Mouse (Mus musculus): ENCODE measurements at regions not wholly inside any gene's neighbourhood (a gene's known extent, or its start where the extent isn't known, plus 50 kb on each side); places are given as distances from the start of the nearest gene placed in this dataset.
A peak's percentile ranks its signal among the peaks of the same experiment; 100 is the strongest.

DNA sequence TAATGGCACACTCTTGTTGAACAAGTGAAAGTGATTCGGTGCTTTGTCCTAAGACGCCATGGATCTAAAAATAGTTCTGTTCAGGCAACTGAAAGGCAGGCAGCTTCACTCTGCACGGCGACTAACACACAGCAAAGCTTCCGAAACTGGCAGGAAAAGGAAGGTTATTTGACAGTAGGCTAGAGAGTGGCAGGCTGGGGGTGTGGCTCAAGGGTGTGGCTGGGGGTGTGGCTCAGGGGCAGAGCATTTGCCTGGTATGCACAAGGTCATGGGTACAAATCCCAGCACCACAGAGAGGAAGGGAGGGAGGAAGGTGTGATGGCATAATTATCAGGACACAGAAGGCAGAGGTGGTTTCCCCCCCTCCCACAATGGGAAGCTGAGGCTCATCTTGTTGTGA is 310.8 kb upstream of the Tbx3 start:
- WGBS = 10% methylated on average over 5 of the region's 5 CpGs
- Histone ChIP-seq H3K27me3 (ENCODE audit: control insufficient read depth, insufficient read depth, low read length) (no peaks in the 10 kb centered on the region), H3K9me3 (replicated peaks; ENCODE audit: control insufficient read depth, low read length) (no peaks in the 10 kb centered on the region), H3K36me3 (ENCODE audit: control insufficient read depth, insufficient read depth) (no peaks in the 10 kb centered on the region), H3K4me2 (ENCODE audit: low read depth, low read length) (peak overlapping the region; percentile 38; the same call in 1 of the 2 replicates), H3K4me3 (ENCODE audit: low read length) (no peak overlapping the region), H3K27ac (ENCODE audit: low read length) (no peak overlapping the region), H3K4me1 (ENCODE audit: control insufficient read depth, insufficient read depth, low read length) (no peaks in the 10 kb centered on the region; the same call in 1 of the 2 replicates), H3K9ac (ENCODE audit: low read length) (no peak overlapping the region)
- ATAC-seq (replicated peaks; ENCODE audit: extremely low read depth, insufficient read depth, low FRiP score) = no peak; the same call in 1 of the 2 replicates

DNA sequence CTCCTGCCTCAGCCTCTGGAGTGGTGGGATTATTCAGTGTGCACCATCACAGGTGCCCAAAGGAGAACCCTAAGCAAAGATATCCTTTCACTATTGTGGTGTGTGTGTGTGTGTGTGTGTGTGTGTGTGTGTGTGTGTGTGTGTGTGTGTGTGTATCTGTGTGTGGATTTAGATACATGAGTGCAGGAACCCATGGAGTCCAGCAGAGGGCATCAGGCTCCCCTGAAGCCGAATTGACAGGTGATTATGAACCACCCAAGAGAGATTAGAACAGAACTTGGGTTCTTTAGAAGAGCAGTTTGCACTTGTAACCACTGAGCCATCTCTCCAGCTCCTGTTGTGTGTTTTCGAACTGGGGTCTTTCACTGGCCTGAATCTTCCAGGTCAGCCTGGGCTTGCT is 310.1 kb upstream of the Tbx3 start:
- Histone ChIP-seq H3K27ac (ENCODE audit: low read length) (no peak overlapping the region), H3K27me3 (ENCODE audit: control insufficient read depth, insufficient read depth, low read length) (no peaks in the 10 kb centered on the region), H3K4me1 (ENCODE audit: control insufficient read depth, insufficient read depth, low read length) (no peaks in the 10 kb centered on the region; the same call in 1 of the 2 replicates), H3K9ac (ENCODE audit: low read length) (no peak overlapping the region), H3K36me3 (ENCODE audit: control insufficient read depth, insufficient read depth) (no peaks in the 10 kb centered on the region), H3K4me2 (ENCODE audit: low read depth, low read length) (no peak overlapping the region), H3K4me3 (ENCODE audit: low read length) (no peak overlapping the region), H3K9me3 (replicated peaks; ENCODE audit: control insufficient read depth, low read length) (no peaks in the 10 kb centered on the region)
- ATAC-seq (replicated peaks; ENCODE audit: extremely low read depth, insufficient read depth, low FRiP score) = no peak
- WGBS = 91% methylated on average over 2 of the region's 2 CpGs

- Histone ChIP-seq H3K4me3 (ENCODE audit: low read length) (no peak overlapping the region), H3K9ac (ENCODE audit: low read length) (no peak overlapping the region), H3K4me2 (ENCODE audit: low read depth, low read length) (no peak overlapping the region), H3K36me3 (ENCODE audit: control insufficient read depth, insufficient read depth) (no peaks in the 10 kb centered on the region), H3K4me1 (ENCODE audit: control insufficient read depth, insufficient read depth, low read length) (no peaks in the 10 kb centered on the region; the same call in 1 of the 2 replicates), H3K27ac (ENCODE audit: low read length) (no peak overlapping the region), H3K9me3 (replicated peaks; ENCODE audit: control insufficient read depth, low read length) (no peaks in the 10 kb centered on the region), H3K27me3 (ENCODE audit: control insufficient read depth, insufficient read depth, low read length) (no peaks in the 10 kb centered on the region)
- 63% methylated on average over 6 of the region's 6 CpGs for WGBS
- ATAC-seq (replicated peaks; ENCODE audit: extremely low read depth, insufficient read depth, low FRiP score) = no peak
Measured at GRCm38 (mm10) chr5:119361406-119362044, 308.9 kb upstream of the Tbx3 start.

DNA sequence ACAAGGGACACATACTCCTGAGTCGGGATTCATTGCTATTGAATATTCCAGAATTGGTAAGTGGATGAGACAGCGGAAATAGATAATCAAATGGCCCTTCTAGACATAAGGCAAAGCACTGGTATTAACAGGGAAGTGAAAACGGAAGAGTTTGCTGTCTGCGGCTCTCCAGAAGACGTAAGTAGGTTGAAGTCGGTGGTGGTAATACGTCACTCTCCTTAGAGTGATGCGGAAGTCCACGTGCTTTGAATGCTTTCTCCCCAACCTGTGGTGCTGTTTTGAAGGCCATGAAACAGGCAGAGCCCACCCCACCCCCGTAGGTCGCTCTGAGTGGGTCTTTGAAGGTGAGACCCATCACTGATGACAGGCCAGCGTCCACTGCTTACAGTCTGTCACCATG is 308.0 kb upstream of the Tbx3 start:
- Histone ChIP-seq H3K36me3 (ENCODE audit: control insufficient read depth, insufficient read depth) (no peaks in the 10 kb centered on the region), H3K27me3 (ENCODE audit: control insufficient read depth, insufficient read depth, low read length) (no peaks in the 10 kb centered on the region)

DNA sequence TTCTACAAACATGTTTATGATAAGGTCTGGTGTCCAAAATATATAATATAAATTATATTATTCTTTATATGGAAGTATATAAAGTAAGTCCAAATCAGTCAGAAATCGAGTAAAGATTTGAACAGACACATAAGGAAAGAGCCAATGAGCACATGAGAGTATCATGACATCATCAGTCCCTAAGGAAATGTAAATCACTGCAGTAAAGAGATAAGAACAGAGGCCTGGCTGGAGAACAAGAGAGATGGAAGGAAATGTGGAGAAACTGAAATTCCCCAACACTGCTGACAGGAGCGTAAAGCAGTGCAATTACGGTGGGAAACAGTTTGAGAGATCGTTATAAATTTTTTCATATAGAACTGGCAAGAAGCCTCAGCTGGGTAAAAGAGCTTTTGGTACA is 306.2 kb upstream of the Tbx3 start:
- no peak overlapping the region for H3K27ac ChIP-seq (ENCODE audit: low read length)
- 39% methylated on average over 4 of the region's 4 CpGs for WGBS
- ATAC-seq (replicated peaks; ENCODE audit: extremely low read depth, insufficient read depth, low FRiP score) = no peak; the same call in 1 of the 2 replicates
- H3K4me1 ChIP-seq (ENCODE audit: control insufficient read depth, insufficient read depth, low read length) = no peaks in the 10 kb centered on the region; the same call in 1 of the 2 replicates
- no peak overlapping the region for H3K4me3 ChIP-seq (ENCODE audit: low read length)
- no peak overlapping the region for H3K9ac ChIP-seq (ENCODE audit: low read length)
- H3K27me3 ChIP-seq (ENCODE audit: control insufficient read depth, insufficient read depth, low read length) = 0 out of 2 replicates have a peak, but pooled peaks cover 3% of the 10 kb centered on the region
- H3K9me3 ChIP-seq (replicated peaks; ENCODE audit: control insufficient read depth, low read length) = no peaks in the 10 kb centered on the region
- no peak overlapping the region for H3K4me2 ChIP-seq (ENCODE audit: low read depth, low read length)
- no peaks in the 10 kb centered on the region for H3K36me3 ChIP-seq (ENCODE audit: control insufficient read depth, insufficient read depth)

More for the DNA sequence above, 308.0 kb upstream of the Tbx3 start:
- Histone ChIP-seq H3K27ac (ENCODE audit: low read length) (no peak overlapping the region), H3K4me1 (ENCODE audit: control insufficient read depth, insufficient read depth, low read length) (no peaks in the 10 kb centered on the region; the same call in 1 of the 2 replicates), H3K9ac (ENCODE audit: low read length) (no peak overlapping the region), H3K9me3 (replicated peaks; ENCODE audit: control insufficient read depth, low read length) (no peaks in the 10 kb centered on the region), H3K4me2 (ENCODE audit: low read depth, low read length) (no peak overlapping the region), H3K4me3 (ENCODE audit: low read length) (no peak overlapping the region)
- ATAC-seq (replicated peaks; ENCODE audit: extremely low read depth, insufficient read depth, low FRiP score) = no peak
- 66% methylated on average over 12 of the region's 12 CpGs for WGBS

DNA sequence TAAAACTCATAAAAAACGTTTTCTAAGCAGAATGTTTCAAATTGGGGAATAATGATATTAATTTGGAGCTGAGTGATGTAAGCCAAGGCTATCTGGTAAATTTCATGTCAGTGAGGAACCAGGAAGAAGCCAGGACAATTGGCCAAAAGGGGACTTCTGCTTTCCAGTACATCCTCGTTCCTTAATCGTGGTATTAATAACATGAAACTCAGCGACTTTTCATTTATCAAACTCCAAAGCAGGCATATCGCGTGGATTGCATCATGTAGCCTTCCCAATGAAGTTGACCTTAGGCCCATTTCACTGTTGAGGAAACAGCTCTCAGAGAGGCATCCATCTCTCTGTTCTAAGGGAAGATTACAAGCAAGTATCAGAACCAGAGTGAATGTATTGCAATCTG is 305.3 kb upstream of the Tbx3 start:
- 69% methylated on average over 6 of the region's 6 CpGs for WGBS
- H3K4me1 ChIP-seq (ENCODE audit: control insufficient read depth, insufficient read depth, low read length) = no peaks in the 10 kb centered on the region
- no peak overlapping the region for H3K4me2 ChIP-seq (ENCODE audit: low read depth, low read length)
- no peaks in the 10 kb centered on the region for H3K9me3 ChIP-seq (replicated peaks; ENCODE audit: control insufficient read depth, low read length)
- ATAC-seq (replicated peaks; ENCODE audit: extremely low read depth, insufficient read depth, low FRiP score) = no peak
- H3K27me3 ChIP-seq (ENCODE audit: control insufficient read depth, insufficient read depth, low read length) = 0 out of 2 replicates have a peak, but pooled peaks cover 3% of the 10 kb centered on the region
- H3K27ac ChIP-seq (ENCODE audit: low read length) = no peak overlapping the region
- no peak overlapping the region for H3K9ac ChIP-seq (ENCODE audit: low read length)
- H3K36me3 ChIP-seq (ENCODE audit: control insufficient read depth, insufficient read depth) = no peaks in the 10 kb centered on the region
- no peak overlapping the region for H3K4me3 ChIP-seq (ENCODE audit: low read length)

GRCm38 (mm10) chr5:119366296-119366695 is 304.2 kb upstream of the Tbx3 start:
- no peaks in the 10 kb centered on the region for H3K4me1 ChIP-seq (ENCODE audit: control insufficient read depth, insufficient read depth, low read length)
- H3K4me2 ChIP-seq (ENCODE audit: low read depth, low read length) = no peak overlapping the region
- H3K9ac ChIP-seq (ENCODE audit: low read length) = no peak overlapping the region
- 27% methylated on average over 5 of the region's 5 CpGs for WGBS
- H3K36me3 ChIP-seq (ENCODE audit: control insufficient read depth, insufficient read depth) = no peaks in the 10 kb centered on the region
- no peak for ATAC-seq (replicated peaks; ENCODE audit: extremely low read depth, insufficient read depth, low FRiP score)
- H3K4me3 ChIP-seq (ENCODE audit: low read length) = no peak overlapping the region
- H3K9me3 ChIP-seq (replicated peaks; ENCODE audit: control insufficient read depth, low read length) = no peaks in the 10 kb centered on the region
- H3K27me3 ChIP-seq (ENCODE audit: control insufficient read depth, insufficient read depth, low read length) = peaks cover 3% of the 10 kb centered on the region; the same call in 1 of the 2 replicates
- no peak overlapping the region for H3K27ac ChIP-seq (ENCODE audit: low read length)

DNA sequence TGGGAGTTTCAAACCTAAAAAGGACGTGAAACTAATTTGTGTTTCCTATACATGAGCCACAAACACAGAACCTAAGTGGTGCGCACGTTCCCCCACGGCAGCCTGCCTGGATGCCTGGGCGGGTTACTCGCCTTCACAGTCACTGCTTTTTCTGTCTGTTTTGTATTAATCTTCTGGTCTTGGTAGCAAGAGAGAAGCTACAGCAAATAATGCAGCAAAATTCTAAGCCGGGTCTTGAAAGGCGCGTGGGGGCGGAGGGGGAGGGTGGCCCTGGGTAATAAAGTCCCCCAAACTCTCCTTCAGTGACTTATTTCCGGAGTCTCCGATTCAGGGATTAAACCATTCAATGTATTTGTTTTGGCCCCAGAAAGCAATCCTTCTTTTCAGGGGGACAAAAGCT is 300.0 kb upstream of the Tbx3 start:
- no peak overlapping the region for H3K9ac ChIP-seq (ENCODE audit: low read length)
- H3K4me2 ChIP-seq (ENCODE audit: low read depth, low read length) = no peak overlapping the region; the same call in 1 of the 2 replicates
- no peak overlapping the region for H3K27ac ChIP-seq (ENCODE audit: low read length)
- peaks cover 3% of the 10 kb centered on the region; the same call in 1 of the 2 replicates for H3K27me3 ChIP-seq (ENCODE audit: control insufficient read depth, insufficient read depth, low read length)
- 75% methylated on average over 12 of the region's 12 CpGs for WGBS
- no peaks in the 10 kb centered on the region for H3K4me1 ChIP-seq (ENCODE audit: control insufficient read depth, insufficient read depth, low read length)
- H3K9me3 ChIP-seq (replicated peaks; ENCODE audit: control insufficient read depth, low read length) = no peaks in the 10 kb centered on the region
- H3K4me3 ChIP-seq (ENCODE audit: low read length) = no peak overlapping the region
- ATAC-seq (replicated peaks; ENCODE audit: extremely low read depth, insufficient read depth, low FRiP score) = no peak
- H3K36me3 ChIP-seq (ENCODE audit: control insufficient read depth, insufficient read depth) = no peaks in the 10 kb centered on the region

DNA sequence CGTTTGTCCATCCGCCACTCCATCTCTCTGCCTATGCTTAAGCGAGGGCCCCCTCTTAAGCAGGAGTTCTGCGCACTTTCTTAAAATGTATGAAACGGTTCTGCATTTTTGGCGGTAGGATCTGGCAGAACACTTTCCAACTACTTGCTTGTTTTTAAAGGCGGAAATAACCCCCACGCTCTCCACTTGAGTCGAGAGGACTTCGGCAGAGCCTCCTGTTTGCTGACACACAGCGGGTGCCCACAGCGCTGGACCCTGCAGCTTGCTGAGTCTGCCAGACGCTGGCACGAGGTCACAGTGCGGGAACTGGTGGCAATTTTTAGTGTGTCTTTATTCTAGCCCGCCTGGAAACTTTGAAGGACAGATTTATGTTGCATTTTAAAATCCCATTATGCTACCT is 299.5 kb upstream of the Tbx3 start:
- H3K27ac ChIP-seq (ENCODE audit: low read length) = no peak overlapping the region
- no peaks in the 10 kb centered on the region for H3K9me3 ChIP-seq (replicated peaks; ENCODE audit: control insufficient read depth, low read length)
- no peak; the same call in 1 of the 2 replicates for ATAC-seq (replicated peaks; ENCODE audit: extremely low read depth, insufficient read depth, low FRiP score)
- no peak overlapping the region for H3K4me3 ChIP-seq (ENCODE audit: low read length)
- peak overlapping the region; percentile 16 for H3K4me2 ChIP-seq (ENCODE audit: low read depth, low read length)
- H3K4me1 ChIP-seq (ENCODE audit: control insufficient read depth, insufficient read depth, low read length) = no peaks in the 10 kb centered on the region
- WGBS = 33% methylated on average over 16 of the region's 16 CpGs
- no peaks in the 10 kb centered on the region for H3K36me3 ChIP-seq (ENCODE audit: control insufficient read depth, insufficient read depth)
- no peak overlapping the region for H3K9ac ChIP-seq (ENCODE audit: low read length)
- peaks cover 3% of the 10 kb centered on the region; the same call in 1 of the 2 replicates for H3K27me3 ChIP-seq (ENCODE audit: control insufficient read depth, insufficient read depth, low read length)

Data from heart, embryonic 16.5 days (tissue).